ENCODE assay signal across 8 mouse cellular contexts in the genomic region with DNA sequence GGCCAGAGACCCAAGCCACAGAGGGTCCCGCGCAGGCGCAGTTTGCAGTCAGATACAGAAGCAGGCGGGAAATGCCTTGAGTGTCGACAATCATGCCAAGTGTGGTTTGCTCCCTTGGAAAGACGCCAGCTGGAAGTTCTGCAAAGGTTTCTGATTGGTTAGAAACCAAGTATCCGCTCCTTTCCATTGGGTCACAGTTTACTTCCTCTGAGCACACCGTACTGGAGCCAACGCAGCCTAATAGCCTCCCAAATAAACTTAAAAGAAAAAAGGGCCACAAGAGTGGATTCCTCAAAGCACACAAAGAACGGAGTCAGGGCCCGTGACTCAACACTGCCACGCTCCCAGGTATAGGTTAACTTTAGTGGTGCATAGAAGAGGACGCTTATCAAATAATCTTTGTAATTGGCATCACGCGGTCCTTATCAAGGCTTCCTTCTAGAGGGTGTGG.
A peak's percentile ranks its signal among the peaks of the same experiment; 100 is the strongest.
DNase-seq lines count a peak whose midpoint lies in the region; ATAC-seq and TF ChIP-seq lines count a peak whose summit lies in the region.

No protein-coding gene starts in this region.

- no peak overlapping the region for H3K4me2 ChIP-seq in liver, embryonic 11.5 days

- TF ChIP-seq POLR2A in brain, embryonic 14.5 days (IDR thresholded peaks at IDR 0.05; ENCODE audit: borderline replicate concordance, extremely low read depth, insufficient read depth, insufficient read length, poor library complexity, severe bottlenecking), result no peak

- TF ChIP-seq CTCF in brain, embryonic 14.5 days (IDR thresholded peaks at IDR 0.05; ENCODE audit: borderline replicate concordance, extremely low read depth, insufficient read depth, insufficient read length), result no peak

- H3K9ac ChIP-seq in liver, embryonic 11.5 days (ENCODE audit: low read depth, low read length), result no peak overlapping the region

- H3K27me3 ChIP-seq in liver, embryonic 11.5 days (replicated peaks; ENCODE audit: control insufficient read depth, insufficient read depth, low read length), result 0 out of 2 replicates have a peak, but pooled peaks cover 4% of the 10 kb centered on the region

- no peaks in the 10 kb centered on the region for H3K36me3 ChIP-seq in liver, embryonic 11.5 days (ENCODE audit: control insufficient read depth, insufficient read depth, low read length)

- 78% methylated on average over 15 of the region's 15 CpGs for WGBS in liver, embryonic 11.5 days

- peak; percentile 34 to 35 for DNase-seq in layer of hippocampus, postnatal 10 days (ENCODE audit: low spot score in 2 of 2)
- DNase-seq in layer of hippocampus, postnatal 36 days, result no peak
- DNase-seq in brain, embryonic 14.5 days (ENCODE audit: low read depth), result peak; percentile 85
- DNase-seq in lung, postnatal 36 days, result peak; percentile 88
- no peak for DNase-seq in spleen, postnatal 14 days (ENCODE audit: low spot score in 2 of 2)
- DNase-seq in embryo, embryonic 10 days (ENCODE audit: low spot score), result no peak
- DNase-seq in liver, embryonic 11.5 days (ENCODE audit: low spot score), result no peak

- H3K4me3 ChIP-seq in liver, embryonic 11.5 days (ENCODE audit: low read depth, low read length), result no peak overlapping the region

- no peaks in the 10 kb centered on the region for H3K9me3 ChIP-seq in liver, embryonic 11.5 days (ENCODE audit: control insufficient read depth, low read length)

- peak; percentile 29 to 44; a peak in 2 of 4 replicates for ATAC-seq in hematopoietic stem cell, adult 5-6 weeks (replicated peaks in 1 of 2; ENCODE audit: insufficient read depth in 1 of 2, low FRiP score in 2 of 2, low TSS enrichment in 1 of 2, low read depth in 1 of 2, poor library complexity in 2 of 2, severe bottlenecking in 2 of 2)
- no peak for ATAC-seq in liver, embryonic 11.5 days (replicated peaks; ENCODE audit: low FRiP score)

- no peak overlapping the region for H3K27ac ChIP-seq in liver, embryonic 11.5 days (ENCODE audit: low read depth, low read length)

- H3K4me1 ChIP-seq in liver, embryonic 11.5 days (replicated peaks; ENCODE audit: control insufficient read depth, insufficient read depth, low read length), result no peaks in the 10 kb centered on the region

Comparison
In these comparisons a context has a peak if more than half of its experiments do, and no peak if none do; other contexts are left out.
1. DNase-seq: peak in layer of hippocampus, postnatal 10 days (2 of 2), brain, embryonic 14.5 days (single experiment) and lung, postnatal 36 days (single experiment); none in layer of hippocampus, postnatal 36 days (0 of 2), spleen, postnatal 14 days (0 of 2), embryo, embryonic 10 days (single experiment) and liver, embryonic 11.5 days (single experiment).